Mouse (Mus musculus): ENCODE results near the gene Ccdc141. TPM values are rescaled to one million over a fixed set of nuclear protein-coding genes. Genes with fewer than 3 reads are reported as not detected.

Ccdc141 gene
- polyA plus RNA-seq (2012; ENCODE audit: low replicate concordance): 0.28 TPM in 1 of 2 replicates, not detected in the other

GRCm38 (mm10) chr2:77170633-77171105, at the start of gene Ccdc141:
TSS of gene Ccdc141 (minus strand) at chr2:77170636.

DNA sequence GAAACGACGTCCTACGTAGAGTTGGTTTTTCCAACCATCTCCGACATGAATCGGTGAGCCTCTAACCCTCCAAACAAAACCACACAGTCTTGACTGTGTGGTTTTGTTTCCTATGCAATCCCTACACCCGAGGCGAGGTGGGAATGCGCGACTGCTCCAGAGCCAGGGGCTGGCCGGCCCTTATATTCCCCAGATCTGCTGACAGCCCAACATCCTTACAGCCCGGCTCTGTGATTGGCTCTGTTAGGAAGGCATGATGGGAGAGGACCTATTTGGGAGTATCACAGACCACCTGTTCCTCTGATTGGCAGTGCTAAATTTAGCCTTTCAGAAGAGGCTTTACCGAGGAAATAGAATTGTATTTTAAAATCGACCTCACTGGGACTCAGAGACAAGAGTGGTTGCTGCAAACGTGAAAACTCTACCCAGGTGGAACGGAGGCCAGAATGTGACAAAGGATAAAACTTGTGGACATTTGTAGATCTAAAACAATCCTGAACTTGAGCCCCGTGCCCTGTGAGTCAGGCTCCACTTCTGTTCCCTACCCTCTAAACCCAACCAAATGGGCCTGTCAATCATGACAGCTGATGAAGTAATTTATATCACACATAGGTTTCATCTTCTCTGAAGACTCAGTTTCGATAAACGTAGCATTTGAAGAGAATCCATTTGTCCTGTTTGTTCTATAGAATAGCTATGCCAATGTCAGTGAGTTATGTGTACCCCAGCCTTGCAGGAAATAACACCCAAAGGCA, 187.9 kb downstream of the Ccdc141 start, which contains the start of gene Ttn:
Gene Ttn, minus strand, starts transcription at position 157 of the 755 bp plus-strand sequence.

Other genes starting within 250 kb of the Ccdc141 start
- under 0.01 and 0.02 TPM in 2 replicates for gene Ttn, start 188.1 kb downstream of the Ccdc141 start, polyA plus RNA-seq (2012; ENCODE audit: low replicate concordance)
- 0.05 TPM in 1 of 2 replicates, not detected in the other for gene Sestd1, start 110.0 kb upstream of the Ccdc141 start, polyA plus RNA-seq (2012; ENCODE audit: low replicate concordance)